Mouse (Mus musculus) hindbrain, embryonic 10.5 days (tissue): Measurements from ENCODE around the gene Ppan. TPM values are rescaled to one million over a fixed set of nuclear protein-coding genes. Genes with fewer than 3 reads are reported as not detected.
A peak's percentile ranks its signal among the peaks of the same experiment; 100 is the strongest.

Source experiments
- DNase-seq: peaks from one replicate; pipeline ENCODE4 v3.0.0-alpha.2; 2017; ENCODE audit warnings: low spot score
- H3K27ac ChIP-seq: fragments of 300-500 bp; sonication (generic); 2 replicates; pipeline ENCODE4 v1.5.1; 2016; ENCODE audit warnings: mild to moderate bottlenecking, moderate library complexity
- H3K27me3 ChIP-seq: fragments of 300-500 bp; sonication (generic); 2 replicates; pipeline ENCODE4 v1.6.1; 2016; ENCODE audit warnings: mild to moderate bottlenecking; ENCODE audit not compliant: poor library complexity, insufficient read depth, severe bottlenecking
- H3K36me3 ChIP-seq: fragments of 300-500 bp; sonication (generic); 2 replicates; pipeline ENCODE4 v1.6.1; 2016; ENCODE audit warnings: mild to moderate bottlenecking, moderate library complexity
- H3K4me1 ChIP-seq: fragments of 300-500 bp; sonication (generic); replicated peaks from 2 replicates; pipeline ENCODE4 v1.6.1; 2016; ENCODE audit warnings: mild to moderate bottlenecking
- H3K4me3 ChIP-seq: fragments of 300-500 bp; sonication (generic); 2 replicates; pipeline ENCODE4 v1.5.1; 2016; ENCODE audit warnings: mild to moderate bottlenecking, moderate library complexity
- H3K9me3 ChIP-seq: fragments of 300-500 bp; sonication (generic); 2 replicates; pipeline ENCODE4 v1.6.1; 2016; ENCODE audit warnings: mild to moderate bottlenecking, moderate library complexity
- WGBS: fragments of 180-500 bp; shearing (Covaris S2); methylation state at CpG from one replicate; pipeline ENCODE4 v1.1.7; 2016; 5-methylcytosine and 5-hydroxymethylcytosine counted together
- polyA plus RNA-seq: library from polyadenylated mRNA; unstranded; fragments of >200 nt; fragmentation: Nextera tagmentation; extraction: Ambion mirVana; gene quantifications from 2 replicates; pipeline ENCODE4 v1.2.1, GENCODE M21; 2016

Gene Ppan
- polyA plus RNA-seq, 1 experiment from 2014 or later: 80.1 TPM

- WGBS: 79% methylated on average over 12 of the region's 12 CpGs
- DNase-seq: no peak
- H3K27ac ChIP-seq: no peak overlapping the region
- peaks cover 53% of the 10 kb centered on the region for H3K27me3 ChIP-seq
- no peak overlapping the region for H3K4me3 ChIP-seq
- peaks cover 8% of the 10 kb centered on the region for H3K4me1 ChIP-seq
- no peaks in the 10 kb centered on the region for H3K36me3 ChIP-seq
- no peaks in the 10 kb centered on the region for H3K9me3 ChIP-seq
These were observed 17.5 kb upstream of the Ppan start for GRCm38 (mm10) chr9:20870211-20871173.

GRCm38 (mm10) chr9:20872991-20873390 lies 15.0 kb upstream of the Ppan start:
- Histone ChIP-seq H3K36me3 (no peaks in the 10 kb centered on the region), H3K27ac (no peak overlapping the region), H3K4me3 (no peak overlapping the region), H3K27me3 (peaks cover 34% of the 10 kb centered on the region), H3K9me3 (no peaks in the 10 kb centered on the region), H3K4me1 (peaks cover 15% of the 10 kb centered on the region)
- WGBS: 86% methylated on average over 10 of the region's 10 CpGs
- no peak for DNase-seq

DNA sequence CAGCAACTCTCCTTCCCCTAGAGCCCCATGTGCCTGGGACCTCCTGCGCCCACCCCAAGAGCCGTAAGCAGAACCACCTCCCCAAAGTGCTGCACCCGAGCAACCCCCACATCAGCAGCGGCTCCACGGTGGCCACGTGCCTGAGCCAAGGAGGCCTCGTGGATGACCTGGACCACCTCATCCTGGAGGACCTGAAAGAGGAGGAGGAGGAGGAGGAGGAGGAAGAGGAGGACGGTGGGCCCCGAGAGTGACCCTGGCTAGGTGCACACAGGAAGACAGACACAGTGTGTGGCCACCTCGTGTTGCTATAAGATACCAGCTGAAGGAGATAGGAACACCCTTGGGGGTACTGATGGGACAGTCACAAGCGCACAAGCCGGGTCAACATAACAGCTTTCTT lies 14.5 kb upstream of the Ppan start:
- Histone ChIP-seq H3K4me3 (no peak overlapping the region), H3K27ac (no peak overlapping the region), H3K36me3 (no peaks in the 10 kb centered on the region), H3K27me3 (peaks cover 29% of the 10 kb centered on the region), H3K9me3 (no peaks in the 10 kb centered on the region), H3K4me1 (peaks cover 18% of the 10 kb centered on the region)
- WGBS: 87% methylated on average over 12 of the region's 12 CpGs
- DNase-seq: no peak

GRCm38 (mm10) chr9:20875021-20875790 lies 12.8 kb upstream of the Ppan start:
- Histone ChIP-seq H3K4me1 (peaks cover 16% of the 10 kb centered on the region), H3K27ac (no peak overlapping the region), H3K9me3 (no peaks in the 10 kb centered on the region), H3K36me3 (no peaks in the 10 kb centered on the region), H3K27me3 (peaks cover 12% of the 10 kb centered on the region), H3K4me3 (no peak overlapping the region)
- DNase-seq: no peak
- WGBS: 69% methylated on average over 23 of the region's 23 CpGs

- no peak for DNase-seq
- Histone ChIP-seq H3K9me3 (no peaks in the 10 kb centered on the region), H3K27me3 (no peaks in the 10 kb centered on the region), H3K27ac (no peak overlapping the region), H3K36me3 (no peaks in the 10 kb centered on the region), H3K4me1 (peaks cover 16% of the 10 kb centered on the region), H3K4me3 (no peak overlapping the region)
- 70% methylated on average over 9 of the region's 9 CpGs for WGBS
These were observed 11.5 kb upstream of the Ppan start for GRCm38 (mm10) chr9:20876318-20877117.

DNA sequence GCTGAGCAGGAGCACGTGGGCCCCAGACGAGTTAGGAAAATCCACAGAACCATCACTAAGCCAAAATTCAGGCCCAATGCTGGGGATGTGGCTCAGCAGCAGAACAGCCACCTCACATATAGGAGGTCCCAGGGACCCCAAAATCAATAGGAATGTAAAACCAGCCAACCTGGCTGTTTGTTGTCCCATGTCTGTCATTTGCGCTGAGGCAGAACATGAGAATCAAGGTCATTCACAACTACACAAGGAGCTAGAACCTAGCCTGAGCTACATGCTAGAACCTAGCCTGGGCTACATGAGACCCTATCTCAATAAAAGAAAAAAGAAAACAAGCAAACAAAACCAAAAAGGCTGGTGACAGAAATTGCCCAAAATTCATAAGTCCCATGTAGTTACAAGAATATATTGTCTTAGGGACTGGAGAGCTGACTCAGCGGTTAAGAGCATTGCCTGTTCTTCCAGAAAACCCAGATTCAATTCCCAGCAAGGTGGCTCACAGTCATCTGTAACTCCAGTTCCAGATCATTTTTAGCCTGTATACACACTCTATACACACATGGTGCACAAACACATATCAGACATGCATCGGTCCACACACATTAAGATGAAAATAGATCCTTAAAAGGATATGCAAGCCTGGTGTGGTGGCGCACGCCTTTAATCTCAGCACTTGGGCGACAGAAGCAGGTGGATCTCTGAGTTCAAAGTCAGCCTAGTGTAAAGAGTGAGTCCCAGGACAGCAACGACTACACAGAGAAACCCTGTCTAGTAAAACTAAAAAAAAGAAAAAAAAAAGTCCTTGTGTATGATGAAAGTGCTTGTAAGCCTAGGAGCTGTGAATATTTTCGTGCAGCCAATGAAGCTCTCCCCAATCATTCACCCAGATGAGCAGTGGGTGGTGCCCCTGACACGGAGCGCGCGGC lies 10.6 kb upstream of the Ppan start:
- no peaks in the 10 kb centered on the region for H3K36me3 ChIP-seq
- H3K4me3 ChIP-seq: peak overlapping the region; percentile 55
- H3K4me1 ChIP-seq: peaks cover 16% of the 10 kb centered on the region
- no peaks in the 10 kb centered on the region for H3K9me3 ChIP-seq
- WGBS: 37% methylated on average over 14 of the region's 14 CpGs
- H3K27ac ChIP-seq: peak overlapping the region; percentile 92
- no peak for DNase-seq
- H3K27me3 ChIP-seq: no peaks in the 10 kb centered on the region

DNA sequence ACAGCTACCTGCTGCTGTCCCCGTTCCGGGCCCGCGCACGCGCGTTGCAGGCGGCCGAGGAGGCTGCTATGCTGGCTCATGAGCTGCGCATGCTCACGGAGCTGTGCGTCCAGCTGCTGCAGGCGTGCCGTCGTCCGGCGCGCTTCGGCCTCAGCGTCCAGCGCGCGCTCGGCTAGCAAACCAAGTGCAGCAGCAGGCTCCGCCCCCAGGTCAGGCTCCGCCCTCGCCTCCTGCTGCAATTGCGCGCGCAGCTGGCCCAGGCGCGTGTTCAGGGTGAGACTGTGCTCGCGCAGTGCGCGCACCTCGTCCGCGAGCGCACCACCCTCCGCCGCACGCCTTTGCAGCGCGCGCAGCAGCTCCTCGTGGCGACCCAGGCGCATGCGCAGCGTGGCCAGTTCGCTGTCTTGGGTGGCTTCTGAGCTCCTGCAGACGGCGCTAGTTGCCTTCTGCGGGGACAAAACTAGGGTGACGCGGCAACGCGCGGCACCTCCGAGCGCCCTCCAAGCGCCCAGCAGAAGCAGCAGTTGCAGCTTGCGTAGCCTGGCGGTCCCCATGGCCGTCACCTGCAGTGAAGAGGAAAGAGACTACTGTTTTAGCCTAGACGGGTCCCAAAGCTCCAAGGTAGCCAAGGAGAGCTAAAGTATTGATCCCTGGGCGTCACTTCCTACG lies 9.8 kb upstream of the Ppan start:
- WGBS: under 1% methylated on average over 69 of the region's 69 CpGs
- DNase-seq: peak; percentile 100
- no peaks in the 10 kb centered on the region for H3K36me3 ChIP-seq
- H3K4me3 ChIP-seq: peak overlapping the region; percentile 55
- H3K27ac ChIP-seq: peak overlapping the region; percentile 92
- H3K9me3 ChIP-seq: no peaks in the 10 kb centered on the region
- H3K4me1 ChIP-seq: peaks cover 16% of the 10 kb centered on the region
- H3K27me3 ChIP-seq: no peaks in the 10 kb centered on the region

GRCm38 (mm10) chr9:20878710-20879065 lies 9.3 kb upstream of the Ppan start:
- H3K9me3 ChIP-seq: no peaks in the 10 kb centered on the region
- DNase-seq: no peak
- peak overlapping the region; percentile 92 for H3K27ac ChIP-seq
- no peaks in the 10 kb centered on the region for H3K36me3 ChIP-seq
- WGBS: 24% methylated on average over 10 of the region's 10 CpGs
- peaks cover 16% of the 10 kb centered on the region for H3K4me1 ChIP-seq
- H3K4me3 ChIP-seq: peak overlapping the region; percentile 55
- H3K27me3 ChIP-seq: no peaks in the 10 kb centered on the region

- Histone ChIP-seq H3K4me3 (peak within 1 kb of the TSS; percentile 55), H3K9me3 (no peaks in the 10 kb centered on the region), H3K27me3 (no peaks in the 10 kb centered on the region), H3K36me3 (no peaks in the 10 kb centered on the region), H3K27ac (peak within 1 kb of the TSS; percentile 92), H3K4me1 (peaks cover 16% of the 10 kb centered on the region)
- 95% methylated on average over 13 of the region's 13 CpGs for WGBS
- no peak for DNase-seq
These were observed 8.7 kb upstream of the Ppan start, which contains the start of gene Angptl6 for GRCm38 (mm10) chr9:20879097-20879792. Gene Angptl6, minus strand, starts transcription at chr9:20879727.

- 0 out of 2 replicates have a peak, but pooled peaks cover 6% of the 10 kb centered on the region for H3K9me3 ChIP-seq
- H3K27ac ChIP-seq: no peak overlapping the region
- 93% methylated on average over 2 of the region's 2 CpGs for whole genome bisulfite sequencing
- H3K36me3 ChIP-seq: peaks cover 25% of the 10 kb centered on the region
- H3K4me3 ChIP-seq: no peak overlapping the region
- no peaks in the 10 kb centered on the region for H3K27me3 ChIP-seq
- peaks cover 15% of the 10 kb centered on the region for H3K4me1 ChIP-seq
- DNase-seq: no peak
These were observed 1.4 kb upstream of the Ppan start for GRCm38 (mm10) chr9:20886563-20886962.

DNA sequence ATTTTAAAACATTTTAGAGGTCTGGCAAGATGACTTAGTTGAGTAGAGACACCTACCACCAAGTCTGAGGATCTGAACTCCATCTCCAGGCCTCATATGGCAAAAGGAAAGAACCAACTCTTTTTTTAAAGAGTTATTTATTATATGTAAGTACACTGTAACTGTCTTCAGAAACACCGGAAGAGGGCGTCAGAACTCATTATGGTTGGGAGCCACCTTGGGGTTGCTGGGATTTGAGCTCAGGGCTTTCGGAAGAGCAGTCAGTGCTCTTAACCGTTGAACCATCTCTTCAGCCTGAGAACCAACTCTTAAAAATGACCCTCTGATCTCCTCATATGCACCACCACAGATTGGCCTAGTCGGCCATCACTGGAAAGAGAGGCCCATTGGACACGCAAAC lies 784 bp upstream of the Ppan start:
- Histone ChIP-seq H3K27ac (0 out of 2 replicates have a peak overlapping the region, but pooled peaks have one; percentile 35), H3K9me3 (0 out of 2 replicates have a peak, but pooled peaks cover 6% of the 10 kb centered on the region), H3K27me3 (no peaks in the 10 kb centered on the region), H3K4me1 (peaks cover 15% of the 10 kb centered on the region), H3K36me3 (peaks cover 31% of the 10 kb centered on the region), H3K4me3 (peak overlapping the region; percentile 98; the same call in 1 of the 2 replicates)
- WGBS: 84% methylated on average over 6 of the region's 6 CpGs
- no peak for DNase-seq
